Mouse (Mus musculus) left cerebral cortex, adult 2 months (tissue): ENCODE results near the gene Prg4. TPM values are rescaled to one million over a fixed set of nuclear protein-coding genes. Genes with fewer than 3 reads are reported as not detected.

Experiments used
- DNase-seq, 2 experiments: peaks; one replicate each; pipeline ENCODE4 v3.0.0; 2021 to 2022; ENCODE audit warnings: low spot score in 2 of 2, mixed read lengths in 1 of 2; ENCODE audit errors: extremely low spot score in 1 of 2
- H3K27ac ChIP-seq: fragments of 200-600 bp; 2 replicates; pipeline ENCODE4 v1.8.1; 2022
- H3K4me3 ChIP-seq: fragments of 200-600 bp; 2 replicates; pipeline ENCODE4 v1.8.1; 2022
- CTCF ChIP-seq: fragments of 200-600 bp; IDR thresholded peaks from 2 replicates; pipeline ENCODE4 v1.8.1; 2022; ENCODE audit warnings: antibody characterized with exemption, mild to moderate bottlenecking, moderate library complexity
- intact Hi-C: fragments of 180-260 bp; cut with DNase I; formaldehyde crosslinking; loops from one replicate; pipeline ENCODE4 v1.15.1; 2025
- total RNA-seq, 2 experiments: library from RNA; stranded (reverse); gene quantifications; 2 replicates each; pipeline ENCODE4 v1.2.3; 2021

The Prg4 gene
- total RNA-seq, 2 experiments from 2014 or later = 5.7 to 13.1 TPM

GRCm38 (mm10) chr1:150403914-150404313, 62.1 kb downstream of the Prg4 start:
- Histone ChIP-seq H3K4me3 (no peak overlapping the region), H3K27ac (no peak overlapping the region)
- no peak for DNase-seq
- intact Hi-C loops = loop anchor here (10.0 kb wide), 1 partner anchor 961 kb away; no protein-coding TSS in a partner anchor
- no peak for TF ChIP-seq CTCF

Other genes with a start within 250 kb of the Prg4 start
- gene Pdc, start 146.7 kb downstream of the Prg4 start, total RNA-seq = not detected
- gene Tpr, start 73.3 kb downstream of the Prg4 start, total RNA-seq = 100 to 1,000 TPM; 106 to 115 TPM
- gene Odr4, start 73.1 kb downstream of the Prg4 start, total RNA-seq = 10 to 100 TPM; 46.8 to 53.1 TPM